Mouse (Mus musculus): ENCODE results near the gene Phox2a.

DNA sequence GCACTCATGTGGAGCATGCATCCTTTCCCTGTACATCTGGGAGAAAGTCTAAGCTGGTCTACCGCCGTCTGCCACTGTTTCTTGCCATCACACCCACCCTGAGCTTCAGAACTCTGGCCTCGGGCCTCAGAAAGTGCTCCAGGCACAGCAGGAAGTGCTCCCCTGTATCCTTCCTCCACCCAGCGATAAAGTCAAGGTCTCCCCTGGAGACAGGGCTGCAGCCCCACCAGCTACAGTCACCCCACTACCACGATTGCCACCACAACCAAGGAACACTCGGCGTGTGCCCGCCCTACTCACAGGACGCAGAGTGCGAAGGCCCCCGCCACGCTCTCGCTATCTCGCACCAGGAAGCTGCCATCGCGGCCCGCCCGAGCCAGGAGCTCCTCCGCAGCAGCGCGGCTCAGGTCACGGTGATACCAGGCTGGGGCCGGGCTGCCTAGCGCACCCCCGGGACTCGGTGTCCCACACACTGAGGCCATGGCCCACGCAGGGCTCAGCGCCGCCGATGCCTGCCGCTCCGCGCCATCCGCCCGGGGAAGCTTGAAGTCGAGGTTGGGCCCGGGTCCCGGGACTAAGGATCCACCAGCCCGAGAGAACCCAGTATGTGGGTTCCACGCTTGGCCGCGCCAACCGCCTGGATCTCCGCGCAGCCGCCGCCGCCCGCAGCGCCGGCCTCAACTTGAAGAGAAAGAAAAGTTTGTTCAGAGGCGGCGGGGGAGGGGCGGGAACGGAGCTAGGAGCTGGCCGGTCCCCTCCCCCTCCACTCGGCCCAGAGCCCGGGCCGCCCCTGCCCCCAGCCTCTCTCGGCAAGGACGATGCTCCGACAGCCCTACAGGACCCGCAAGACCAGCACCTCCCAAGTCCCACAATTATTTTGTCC lies 18.4 kb downstream of the Phox2a start:
- 0 out of 2 replicates have a peak, but pooled peaks have one; percentile 14 for TF ChIP-seq CTCF (IDR thresholded peaks at IDR 0.05; ENCODE audit: borderline replicate concordance, control insufficient read depth, extremely low read depth, insufficient read depth, low read length, poor library complexity)
- no peak for TF ChIP-seq POLR2A (IDR thresholded peaks at IDR 0.05; ENCODE audit: control insufficient read depth, extremely low read depth, insufficient read depth, low read length, poor library complexity)

Measured in thymus, adult 2 months (tissue).